Mouse (Mus musculus) cortical plate, adult 2 months (tissue): ENCODE data around the gene Npat. TPM values are rescaled to one million over a fixed set of nuclear protein-coding genes. Genes with fewer than 3 reads are reported as not detected.
A peak's percentile ranks its signal among the peaks of the same experiment; 100 is the strongest.

ENCODE experiments used
- H3K27ac ChIP-seq: fragments of 200-500 bp; 2 replicates; pipeline ENCODE4 v1.5.1; 2012; ENCODE audit warnings: low read length, control low read depth, inconsistent platforms; ENCODE audit not compliant: insufficient read depth
- H3K4me1 ChIP-seq: fragments of 200-500 bp; 2 replicates; pipeline ENCODE4 v1.6.1; 2011; ENCODE audit warnings: low read length; ENCODE audit not compliant: control insufficient read depth, insufficient read depth
- H3K4me3 ChIP-seq: fragments of 200-500 bp; 2 replicates; pipeline ENCODE4 v1.5.1; 2011; ENCODE audit warnings: mild to moderate bottlenecking, low read length, control low read depth; ENCODE audit not compliant: insufficient read depth
- CTCF ChIP-seq: fragments of 200-500 bp; IDR thresholded peaks from 2 replicates; pipeline ENCODE4 v1.5.1; 2011; ENCODE audit warnings: mild to moderate bottlenecking, control low read depth, low read length; ENCODE audit not compliant: insufficient read depth; ENCODE audit errors: extremely low read depth
- POLR2A ChIP-seq: fragments of 200-500 bp; IDR thresholded peaks from 2 replicates; pipeline ENCODE4 v1.6.1; 2011; ENCODE audit warnings: mild to moderate bottlenecking, low read length, control low read depth; ENCODE audit not compliant: insufficient read depth; ENCODE audit errors: extremely low read depth
- polyA plus RNA-seq: library from polyadenylated mRNA; depleted of rRNA; stranded (reverse); fragments of >200 nt; gene quantifications from 2 replicates; pipeline ENCODE4 v1.2.3, GENCODE M21; 2012; rRNA removed

The Npat gene
- 10.3 and 10.9 TPM in 2 replicates for polyA plus RNA-seq

- Histone ChIP-seq H3K4me1 (no peaks in the 10 kb centered on the region), H3K4me3 (peak within 1 kb of the TSS; percentile 79), H3K27ac (peak within 1 kb of the TSS; percentile 88)
- TF ChIP-seq CTCF (no peak), POLR2A (peak; percentile 88)
Observed at GRCm38 (mm10) chr9:53536558-53537320, at the start of gene Npat, which contains the start of gene Atm. TSS of gene Npat (plus strand) at chr9:53537047. TSS of gene Atm (minus strand) at chr9:53536740.

- TF ChIP-seq POLR2A, result no peak
- no peak for TF ChIP-seq CTCF
- H3K4me3 ChIP-seq, result no peak overlapping the region
- no peak overlapping the region for H3K27ac ChIP-seq
- no peaks in the 10 kb centered on the region for H3K4me1 ChIP-seq
Observed at GRCm38 (mm10) chr9:53508053-53508452, 28.8 kb upstream of the Npat start.

GRCm38 (mm10) chr9:53514091-53514490 is 22.8 kb upstream of the Npat start:
- Histone ChIP-seq H3K27ac (no peak overlapping the region), H3K4me1 (no peaks in the 10 kb centered on the region), H3K4me3 (no peak overlapping the region)
- TF ChIP-seq POLR2A (no peak), CTCF (no peak)

- Histone ChIP-seq H3K27ac (no peak overlapping the region), H3K4me1 (no peaks in the 10 kb centered on the region), H3K4me3 (no peak overlapping the region)
- TF ChIP-seq CTCF (no peak), POLR2A (no peak)
Observed at GRCm38 (mm10) chr9:53517373-53518009, 19.4 kb upstream of the Npat start.

GRCm38 (mm10) chr9:53535416-53536320 is 1.2 kb upstream of the Npat start:
- TF ChIP-seq POLR2A (no peak), CTCF (no peak)
- Histone ChIP-seq H3K4me1 (no peaks in the 10 kb centered on the region), H3K27ac (no peak overlapping the region), H3K4me3 (peak overlapping the region; percentile 79)

- H3K27ac ChIP-seq, result peak overlapping the region; percentile 88
- H3K4me1 ChIP-seq, result no peaks in the 10 kb centered on the region
- peak overlapping the region; percentile 79 for H3K4me3 ChIP-seq
- no peak for TF ChIP-seq CTCF
- TF ChIP-seq POLR2A, result no peak
Observed at GRCm38 (mm10) chr9:53537336-53537965, 604 bp downstream of the Npat start.

GRCm38 (mm10) chr9:53570662-53571061 is 33.8 kb downstream of the Npat start:
- H3K27ac ChIP-seq, result no peak overlapping the region
- TF ChIP-seq CTCF (peak; percentile 23; the same call in 1 of the 2 replicates), POLR2A (no peak)
- no peak overlapping the region for H3K4me3 ChIP-seq
- H3K4me1 ChIP-seq, result no peaks in the 10 kb centered on the region

- no peaks in the 10 kb centered on the region for H3K4me1 ChIP-seq
- no peak overlapping the region for H3K4me3 ChIP-seq
- TF ChIP-seq POLR2A, result no peak
- H3K27ac ChIP-seq, result no peak overlapping the region
Observed at GRCm38 (mm10) chr9:53572516-53573307, 35.9 kb downstream of the Npat start.
